Mouse (Mus musculus): ENCODE measurements around the gene Fcrl5. TPM values are rescaled to one million over a fixed set of nuclear protein-coding genes. Genes with fewer than 3 reads are reported as not detected.

Gene Fcrl5
- polyA plus RNA-seq, 1 experiment from 2014 or later: not detected

GRCm38 (mm10) chr3:87487911-87488310, 52.3 kb downstream of the Fcrl5 start:
- H3K9me3 ChIP-seq (ENCODE audit: control insufficient read depth, low read length): no peaks in the 10 kb centered on the region
- no peak overlapping the region for H3K4me3 ChIP-seq (replicated peaks; ENCODE audit: low read length)
- no peaks in the 10 kb centered on the region for H3K36me3 ChIP-seq (replicated peaks; ENCODE audit: control insufficient read depth, insufficient read depth)
- no peak overlapping the region for H3K9ac ChIP-seq
- H3K27me3 ChIP-seq (ENCODE audit: control insufficient read depth, insufficient read depth, low read length): no peaks in the 10 kb centered on the region
- DNase-seq (ENCODE audit: low spot score) (no peak), ATAC-seq (ENCODE audit: low FRiP score) (no peak)
- no peak overlapping the region for H3K4me2 ChIP-seq (replicated peaks)
- H3K4me1 ChIP-seq (replicated peaks; ENCODE audit: control insufficient read depth, insufficient read depth, low read length): no peaks in the 10 kb centered on the region
- 41% methylated on average over 2 of the region's 2 CpGs for WGBS
- H3K27ac ChIP-seq: no peak overlapping the region

- DNase-seq (ENCODE audit: low spot score) (no peak), ATAC-seq (ENCODE audit: low FRiP score) (no peak)
- no peak overlapping the region for H3K4me2 ChIP-seq (replicated peaks)
Measured at GRCm38 (mm10) chr3:87498266-87498665, 62.7 kb downstream of the Fcrl5 start.

GRCm38 (mm10) chr3:87499072-87499471, 63.5 kb downstream of the Fcrl5 start:
- Histone ChIP-seq H3K36me3 (replicated peaks; ENCODE audit: control insufficient read depth, insufficient read depth) (no peaks in the 10 kb centered on the region), H3K27ac (no peak overlapping the region), H3K4me2 (replicated peaks) (no peak overlapping the region), H3K9me3 (ENCODE audit: control insufficient read depth, low read length) (no peaks in the 10 kb centered on the region), H3K4me3 (replicated peaks; ENCODE audit: low read length) (no peak overlapping the region), H3K4me1 (replicated peaks; ENCODE audit: control insufficient read depth, insufficient read depth, low read length) (no peaks in the 10 kb centered on the region), H3K27me3 (ENCODE audit: control insufficient read depth, insufficient read depth, low read length) (no peaks in the 10 kb centered on the region), H3K9ac (no peak overlapping the region)
- DNase-seq (ENCODE audit: low spot score): peak; percentile 90
- 24% methylated on average over 3 of the region's 3 CpGs for WGBS
- no peak; the same call in 1 of the 2 replicates for ATAC-seq (ENCODE audit: low FRiP score)

More at GRCm38 (mm10) chr3:87498266-87498665, 62.7 kb downstream of the Fcrl5 start:
- Histone ChIP-seq H3K27me3 (ENCODE audit: control insufficient read depth, insufficient read depth, low read length) (no peaks in the 10 kb centered on the region), H3K9me3 (ENCODE audit: control insufficient read depth, low read length) (no peaks in the 10 kb centered on the region), H3K36me3 (replicated peaks; ENCODE audit: control insufficient read depth, insufficient read depth) (no peaks in the 10 kb centered on the region), H3K9ac (no peak overlapping the region), H3K27ac (no peak overlapping the region), H3K4me1 (replicated peaks; ENCODE audit: control insufficient read depth, insufficient read depth, low read length) (no peaks in the 10 kb centered on the region), H3K4me3 (replicated peaks; ENCODE audit: low read length) (no peak overlapping the region)
- WGBS: 82% methylated on average over 9 of the region's 9 CpGs

- no peak overlapping the region for H3K9ac ChIP-seq
- 83% methylated on average over 24 of the region's 24 CpGs for WGBS
- no peak overlapping the region for H3K4me2 ChIP-seq (replicated peaks)
- H3K27ac ChIP-seq: no peak overlapping the region
- H3K4me1 ChIP-seq (replicated peaks; ENCODE audit: control insufficient read depth, insufficient read depth, low read length): no peaks in the 10 kb centered on the region
- H3K27me3 ChIP-seq (ENCODE audit: control insufficient read depth, insufficient read depth, low read length): no peaks in the 10 kb centered on the region
- no peak for DNase-seq (ENCODE audit: low spot score)
- ATAC-seq (ENCODE audit: low FRiP score): no peak
- H3K4me3 ChIP-seq (replicated peaks; ENCODE audit: low read length): no peak overlapping the region
- no peaks in the 10 kb centered on the region for H3K36me3 ChIP-seq (replicated peaks; ENCODE audit: control insufficient read depth, insufficient read depth)
- no peaks in the 10 kb centered on the region for H3K9me3 ChIP-seq (ENCODE audit: control insufficient read depth, low read length)
Measured at GRCm38 (mm10) chr3:87500088-87501055, 64.8 kb downstream of the Fcrl5 start.

GRCm38 (mm10) chr3:87501151-87501550, 65.6 kb downstream of the Fcrl5 start:
- DNase-seq (ENCODE audit: low spot score) (no peak), ATAC-seq (ENCODE audit: low FRiP score) (no peak)
- Histone ChIP-seq H3K4me3 (replicated peaks; ENCODE audit: low read length) (no peak overlapping the region), H3K4me2 (replicated peaks) (no peak overlapping the region), H3K27me3 (ENCODE audit: control insufficient read depth, insufficient read depth, low read length) (no peaks in the 10 kb centered on the region), H3K9ac (no peak overlapping the region), H3K36me3 (replicated peaks; ENCODE audit: control insufficient read depth, insufficient read depth) (no peaks in the 10 kb centered on the region), H3K27ac (no peak overlapping the region), H3K9me3 (ENCODE audit: control insufficient read depth, low read length) (no peaks in the 10 kb centered on the region), H3K4me1 (replicated peaks; ENCODE audit: control insufficient read depth, insufficient read depth, low read length) (no peaks in the 10 kb centered on the region)
- WGBS: 71% methylated on average over 8 of the region's 8 CpGs

- 93% methylated on average over 6 of the region's 6 CpGs for WGBS
- H3K4me2 ChIP-seq (replicated peaks): no peak overlapping the region
- H3K27me3 ChIP-seq (ENCODE audit: control insufficient read depth, insufficient read depth, low read length): no peaks in the 10 kb centered on the region
- H3K4me1 ChIP-seq (replicated peaks; ENCODE audit: control insufficient read depth, insufficient read depth, low read length): no peaks in the 10 kb centered on the region
- H3K4me3 ChIP-seq (replicated peaks; ENCODE audit: low read length): no peak overlapping the region
- no peak overlapping the region for H3K9ac ChIP-seq
- DNase-seq (ENCODE audit: low spot score) (no peak), ATAC-seq (ENCODE audit: low FRiP score) (no peak)
- H3K36me3 ChIP-seq (replicated peaks; ENCODE audit: control insufficient read depth, insufficient read depth): no peaks in the 10 kb centered on the region
- H3K27ac ChIP-seq: no peak overlapping the region
- H3K9me3 ChIP-seq (ENCODE audit: control insufficient read depth, low read length): no peaks in the 10 kb centered on the region
Measured at GRCm38 (mm10) chr3:87502771-87503170, 67.2 kb downstream of the Fcrl5 start.

- Histone ChIP-seq H3K9ac (no peak overlapping the region), H3K4me3 (replicated peaks; ENCODE audit: low read length) (no peak overlapping the region), H3K27me3 (ENCODE audit: control insufficient read depth, insufficient read depth, low read length) (no peaks in the 10 kb centered on the region), H3K36me3 (replicated peaks; ENCODE audit: control insufficient read depth, insufficient read depth) (no peaks in the 10 kb centered on the region), H3K4me2 (replicated peaks) (no peak overlapping the region), H3K9me3 (ENCODE audit: control insufficient read depth, low read length) (no peaks in the 10 kb centered on the region), H3K27ac (no peak overlapping the region), H3K4me1 (replicated peaks; ENCODE audit: control insufficient read depth, insufficient read depth, low read length) (no peaks in the 10 kb centered on the region)
- DNase-seq (ENCODE audit: low spot score) (peak; percentile 59), ATAC-seq (ENCODE audit: low FRiP score) (0 out of 2 replicates have a peak, but pooled peaks have one; percentile 37)
- 22% methylated on average over 7 of the region's 7 CpGs for WGBS
Measured at GRCm38 (mm10) chr3:87504330-87504729, 68.8 kb downstream of the Fcrl5 start.

- no peak overlapping the region for H3K4me3 ChIP-seq (replicated peaks; ENCODE audit: low read length)
- no peaks in the 10 kb centered on the region for H3K9me3 ChIP-seq (ENCODE audit: control insufficient read depth, low read length)
- H3K27me3 ChIP-seq (ENCODE audit: control insufficient read depth, insufficient read depth, low read length): no peaks in the 10 kb centered on the region
- no peak overlapping the region for H3K4me2 ChIP-seq (replicated peaks)
- 71% methylated on average over 4 of the region's 4 CpGs for WGBS
- H3K36me3 ChIP-seq (replicated peaks; ENCODE audit: control insufficient read depth, insufficient read depth): no peaks in the 10 kb centered on the region
- H3K4me1 ChIP-seq (replicated peaks; ENCODE audit: control insufficient read depth, insufficient read depth, low read length): no peaks in the 10 kb centered on the region
- no peak overlapping the region for H3K9ac ChIP-seq
- no peak overlapping the region for H3K27ac ChIP-seq
- ATAC-seq (ENCODE audit: low FRiP score) (0 out of 2 replicates have a peak, but pooled peaks have one; percentile 39), DNase-seq (ENCODE audit: low spot score) (no peak)
Measured at GRCm38 (mm10) chr3:87504749-87505425, 69.3 kb downstream of the Fcrl5 start.

Data from hindbrain, embryonic 14.5 days (tissue).